ENCODE assay signal across 17 mouse cellular contexts in genomic region chr16:28906370-28907275, GRCm38 (mm10). TPM values are rescaled to one million over a fixed set of nuclear protein-coding genes. Genes with fewer than 3 reads are reported as not detected.
DNase-seq lines count a peak whose midpoint lies in the region; ATAC-seq lines count a peak whose summit lies in the region.
"Had no signal": no experiment of that assay in that cellular context is flagged by ENCODE, and none has a peak within 500 bp of the region (broad histone marks: within the 10 kb centered on the region; RNA-seq: fewer than 3 reads in every experiment).

No protein-coding gene starts in this region.

- H3K36me3 ChIP-seq in kidney, embryonic 14.5 days (ENCODE audit: control insufficient read depth, insufficient read depth, low read length) = no peaks in the 10 kb centered on the region
- no peaks in the 10 kb centered on the region for H3K36me3 ChIP-seq in intestine, embryonic 15.5 days
- no peaks in the 10 kb centered on the region for H3K36me3 ChIP-seq in lung, embryonic 16.5 days (ENCODE audit: control insufficient read depth, insufficient read depth, low read length)
- H3K36me3 ChIP-seq in stomach, embryonic 16.5 days (ENCODE audit: control insufficient read depth, insufficient read depth, low read length) = no peaks in the 10 kb centered on the region
- no peaks in the 10 kb centered on the region for H3K36me3 ChIP-seq in midbrain, embryonic 14.5 days (ENCODE audit: control insufficient read depth, insufficient read depth, low read length)
- H3K36me3 ChIP-seq: embryonic facial prominence, embryonic 15.5 days; midbrain, embryonic 15.5 days; neural tube, embryonic 12.5 days had no signal

- peak; percentile 51; the same call in 1 of the 2 replicates for ATAC-seq in kidney, embryonic 14.5 days (ENCODE audit: low FRiP score, low TSS enrichment)
- ATAC-seq in intestine, embryonic 15.5 days = peak; percentile 19; the same call in 1 of the 2 replicates
- ATAC-seq in lung, embryonic 16.5 days (ENCODE audit: low read depth) = peak; percentile 82
- ATAC-seq in stomach, embryonic 16.5 days (ENCODE audit: insufficient read depth, low FRiP score) = no peak
- ATAC-seq in midbrain, embryonic 14.5 days (ENCODE audit: low FRiP score, low TSS enrichment) = no peak
- ATAC-seq: forebrain, embryonic 14.5 days; midbrain, embryonic 15.5 days had no signal

- H3K9me3 ChIP-seq in kidney, embryonic 14.5 days (ENCODE audit: control insufficient read depth, low read length) = no peaks in the 10 kb centered on the region
- H3K9me3 ChIP-seq in intestine, embryonic 15.5 days = no peaks in the 10 kb centered on the region
- no peaks in the 10 kb centered on the region for H3K9me3 ChIP-seq in lung, embryonic 16.5 days (ENCODE audit: control insufficient read depth, low read length)
- no peaks in the 10 kb centered on the region for H3K9me3 ChIP-seq in stomach, embryonic 16.5 days (replicated peaks; ENCODE audit: control insufficient read depth, low read length)
- no peaks in the 10 kb centered on the region for H3K9me3 ChIP-seq in midbrain, embryonic 14.5 days (ENCODE audit: control insufficient read depth, low read length)
- H3K9me3 ChIP-seq: embryonic facial prominence, embryonic 15.5 days; hindbrain, embryonic 13.5 days; midbrain, embryonic 15.5 days; neural tube, embryonic 12.5 days had no signal

- DNase-seq in kidney, adult 8-10 months = no peak
- no peak for DNase-seq in right cerebral cortex, postnatal 4 days
- DNase-seq in midbrain, embryonic 14.5 days = no peak
- DNase-seq: adrenal gland, adult 8-10 months; cerebellum, postnatal 14 days; retina, postnatal 1 day; thymus, postnatal 25 days had no signal

- H3K9ac ChIP-seq in kidney, embryonic 14.5 days (ENCODE audit: low read depth, low read length) = no peak overlapping the region
- H3K9ac ChIP-seq in intestine, embryonic 15.5 days = no peak overlapping the region
- no peak overlapping the region for H3K9ac ChIP-seq in lung, embryonic 16.5 days (ENCODE audit: low read length)
- H3K9ac ChIP-seq in stomach, embryonic 16.5 days (ENCODE audit: low read length) = no peak overlapping the region
- H3K9ac ChIP-seq in midbrain, embryonic 14.5 days (replicated peaks; ENCODE audit: low read length) = no peak overlapping the region
- H3K9ac ChIP-seq: embryonic facial prominence, embryonic 15.5 days; hindbrain, embryonic 13.5 days; liver, embryonic 14.5 days; midbrain, embryonic 15.5 days; neural tube, embryonic 12.5 days had no signal

- WGBS in kidney, embryonic 14.5 days = 57% methylated on average over 7 of the region's 7 CpGs
- 58% methylated on average over 7 of the region's 7 CpGs for WGBS in intestine, embryonic 15.5 days
- WGBS in lung, embryonic 16.5 days = 43% methylated on average over 7 of the region's 7 CpGs
- 48% methylated on average over 7 of the region's 7 CpGs for WGBS in stomach, embryonic 16.5 days
- WGBS in midbrain, embryonic 14.5 days = 87% methylated on average over 7 of the region's 7 CpGs

- peak overlapping the region; percentile 32; the same call in 1 of the 2 replicates for H3K27ac ChIP-seq in kidney, embryonic 14.5 days (ENCODE audit: low read depth, low read length)
- H3K27ac ChIP-seq in intestine, embryonic 15.5 days = peak overlapping the region; percentile 73
- peak overlapping the region; percentile 85 for H3K27ac ChIP-seq in lung, embryonic 16.5 days (ENCODE audit: low read length)
- H3K27ac ChIP-seq in stomach, embryonic 16.5 days (ENCODE audit: low read length) = 0 out of 2 replicates have a peak overlapping the region, but pooled peaks have one; percentile 17
- H3K27ac ChIP-seq in midbrain, embryonic 14.5 days (replicated peaks; ENCODE audit: low read depth, low read length) = no peak overlapping the region
- H3K27ac ChIP-seq: embryonic facial prominence, embryonic 15.5 days; hindbrain, embryonic 13.5 days; liver, embryonic 14.5 days; midbrain, embryonic 15.5 days; neural tube, embryonic 12.5 days had no signal

- H3K4me2 ChIP-seq in kidney, embryonic 14.5 days (replicated peaks; ENCODE audit: low read depth, low read length) = no peak overlapping the region
- H3K4me2 ChIP-seq in intestine, embryonic 15.5 days (replicated peaks) = no peak overlapping the region
- H3K4me2 ChIP-seq in lung, embryonic 16.5 days (ENCODE audit: low read depth, low read length) = no peak overlapping the region
- no peak overlapping the region for H3K4me2 ChIP-seq in stomach, embryonic 16.5 days (ENCODE audit: low read depth, low read length)
- no peak overlapping the region for H3K4me2 ChIP-seq in midbrain, embryonic 14.5 days (ENCODE audit: low read length)
- H3K4me2 ChIP-seq: embryonic facial prominence, embryonic 15.5 days; hindbrain, embryonic 13.5 days; midbrain, embryonic 15.5 days; neural tube, embryonic 12.5 days had no signal

- no peaks in the 10 kb centered on the region; the same call in 1 of the 2 replicates for H3K4me1 ChIP-seq in kidney, embryonic 14.5 days (ENCODE audit: control insufficient read depth, insufficient read depth, low read length)
- peaks cover 5% of the 10 kb centered on the region; the same call in 1 of the 2 replicates for H3K4me1 ChIP-seq in intestine, embryonic 15.5 days (replicated peaks)
- H3K4me1 ChIP-seq in lung, embryonic 16.5 days (replicated peaks; ENCODE audit: control insufficient read depth, insufficient read depth, low read length) = peaks cover 5% of the 10 kb centered on the region
- peaks cover 8% of the 10 kb centered on the region; the same call in 1 of the 2 replicates for H3K4me1 ChIP-seq in stomach, embryonic 16.5 days (ENCODE audit: control insufficient read depth, insufficient read depth, low read length)
- H3K4me1 ChIP-seq in midbrain, embryonic 14.5 days (ENCODE audit: control insufficient read depth, insufficient read depth, low read length) = no peaks in the 10 kb centered on the region; the same call in 1 of the 2 replicates
- H3K4me1 ChIP-seq: embryonic facial prominence, embryonic 15.5 days had no signal

- H3K4me3 ChIP-seq in kidney, embryonic 14.5 days (ENCODE audit: low read length) = no peak overlapping the region
- no peak overlapping the region for H3K4me3 ChIP-seq in intestine, embryonic 15.5 days (replicated peaks)
- no peak overlapping the region for H3K4me3 ChIP-seq in lung, embryonic 16.5 days (ENCODE audit: low read length)
- no peak overlapping the region for H3K4me3 ChIP-seq in stomach, embryonic 16.5 days (replicated peaks; ENCODE audit: low read length)
- H3K4me3 ChIP-seq in midbrain, embryonic 14.5 days (replicated peaks; ENCODE audit: low read depth, low read length) = no peak overlapping the region
- H3K4me3 ChIP-seq: embryonic facial prominence, embryonic 15.5 days; hindbrain, embryonic 13.5 days; midbrain, embryonic 15.5 days; neural tube, embryonic 12.5 days had no signal

- no peaks in the 10 kb centered on the region for H3K27me3 ChIP-seq in kidney, embryonic 14.5 days (ENCODE audit: control insufficient read depth, insufficient read depth, low read length)
- H3K27me3 ChIP-seq in intestine, embryonic 15.5 days (replicated peaks) = no peaks in the 10 kb centered on the region
- H3K27me3 ChIP-seq in lung, embryonic 16.5 days (ENCODE audit: control insufficient read depth, insufficient read depth, low read depth, low read length) = no peaks in the 10 kb centered on the region
- H3K27me3 ChIP-seq in stomach, embryonic 16.5 days (ENCODE audit: control insufficient read depth, insufficient read depth, low read length) = no peaks in the 10 kb centered on the region
- no peaks in the 10 kb centered on the region for H3K27me3 ChIP-seq in midbrain, embryonic 14.5 days (ENCODE audit: control insufficient read depth, insufficient read depth, low read length)
- H3K27me3 ChIP-seq: embryonic facial prominence, embryonic 15.5 days; midbrain, embryonic 15.5 days; neural tube, embryonic 12.5 days had no signal

RNA-seq across cellular contexts. Expression of gene Mb21d2, which starts 22.9 kb away (rescaled TPM):
- 6.3 and 9.4 TPM in 2 replicates for polyA plus RNA-seq in kidney, embryonic 14.5 days (2014; fragmentation: Nextera tagmentation; extraction: Ambion mirVana)
- 9.0 and 9.1 TPM in 2 replicates for polyA plus RNA-seq in intestine, embryonic 15.5 days (2015; fragmentation: Nextera tagmentation; extraction: Ambion mirVana)
- 5.5 and 5.6 TPM in 2 replicates for polyA plus RNA-seq in lung, embryonic 16.5 days (2015; fragmentation: Nextera tagmentation; extraction: Ambion mirVana)
- 6.3 and 6.5 TPM in 2 replicates for polyA plus RNA-seq in stomach, embryonic 16.5 days (2015; fragmentation: Nextera tagmentation; extraction: Ambion mirVana)
- polyA plus RNA-seq in midbrain, embryonic 14.5 days (2014; fragmentation: Nextera tagmentation; extraction: Ambion mirVana) = 18.0 TPM in 2 replicates

Comparison
In these comparisons a context has a peak if more than half of its experiments do, and no peak if none do; other contexts are left out.
1. ATAC-seq: peak in kidney, embryonic 14.5 days (single experiment), intestine, embryonic 15.5 days (single experiment) and lung, embryonic 16.5 days (single experiment); none in stomach, embryonic 16.5 days (single experiment) and midbrain, embryonic 14.5 days (single experiment).